Mouse (Mus musculus) bone marrow macrophage, adult 2 months (primary cell): ENCODE measurements around the gene Zc3h14. TPM values are rescaled to one million over a fixed set of nuclear protein-coding genes. Genes with fewer than 3 reads are reported as not detected.

ENCODE experiments used
- H3K27ac ChIP-seq: 2 replicates; pipeline ENCODE4 v1.5.1; 2012; ENCODE audit warnings: low read depth, low read length; ENCODE audit not compliant: insufficient read depth
- H3K4me1 ChIP-seq: 2 replicates; pipeline ENCODE4 v1.6.1; 2012; ENCODE audit warnings: low read length; ENCODE audit not compliant: control insufficient read depth, insufficient read depth
- H3K4me3 ChIP-seq: 2 replicates; pipeline ENCODE4 v1.5.1; 2012; ENCODE audit warnings: mild to moderate bottlenecking, low read length, moderate library complexity; ENCODE audit not compliant: insufficient read depth
- CTCF ChIP-seq: IDR thresholded peaks from 2 replicates; pipeline ENCODE4 v1.5.1; 2012; ENCODE audit warnings: low read depth, mild to moderate bottlenecking, low read length, moderate library complexity
- POLR2A ChIP-seq: IDR thresholded peaks from 2 replicates; pipeline ENCODE4 v1.6.1; 2012; ENCODE audit warnings: mild to moderate bottlenecking, low read depth, low read length, borderline replicate concordance
- polyA plus RNA-seq: library from polyadenylated mRNA; stranded (reverse); fragments of >200 nt; gene quantifications from 2 replicates; pipeline ENCODE4 v1.2.4, GENCODE M21; 2012; ENCODE audit not compliant: missing spikeins, insufficient read depth, insufficient read length

Zc3h14 gene
- polyA plus RNA-seq, 1 experiment = 59.5 TPM

DNA sequence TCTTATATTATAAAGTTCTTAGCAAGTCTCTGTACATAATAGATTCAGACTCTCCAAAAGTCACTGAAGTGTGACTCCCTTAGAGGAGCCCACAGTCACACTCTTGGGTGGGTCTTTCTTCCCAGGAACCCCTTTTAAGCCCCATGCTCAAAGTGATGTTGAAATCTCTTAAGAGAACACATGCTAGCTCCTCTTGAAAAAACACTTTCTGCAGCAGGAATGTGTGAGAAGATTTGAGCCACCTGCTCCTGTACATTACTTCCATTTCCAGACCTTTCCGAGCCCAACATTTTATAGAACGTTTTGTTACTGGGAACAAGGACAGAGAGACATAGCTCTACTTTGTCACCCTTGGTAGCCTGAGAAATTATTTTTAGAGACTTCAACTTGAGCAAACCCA lies 88.1 kb downstream of the Zc3h14 start:
- H3K4me1 ChIP-seq = peaks cover 28% of the 10 kb centered on the region
- no peak overlapping the region for H3K27ac ChIP-seq
- no peak overlapping the region for H3K4me3 ChIP-seq
- TF ChIP-seq POLR2A (no peak), CTCF (no peak)

GRCm38 (mm10) chr12:98835466-98835865 lies 88.7 kb downstream of the Zc3h14 start:
- Histone ChIP-seq H3K27ac (no peak overlapping the region), H3K4me3 (no peak overlapping the region), H3K4me1 (peaks cover 28% of the 10 kb centered on the region)
- no peak for TF ChIP-seq POLR2A
- TF ChIP-seq CTCF = no peak

Other genes starting within 250 kb of the Zc3h14 start
- not detected in 2 replicates for gene Kcnk10, start 168.7 kb upstream of the Zc3h14 start, polyA plus RNA-seq
- 6.2 and 7.4 TPM in 2 replicates for gene Spata7, start 118.8 kb upstream of the Zc3h14 start, polyA plus RNA-seq
- gene Ptpn21, start 9.6 kb upstream of the Zc3h14 start, polyA plus RNA-seq = 4.4 and 6.0 TPM in 2 replicates
- 2.9 and 3.4 TPM in 2 replicates for gene Eml5, start 154.5 kb downstream of the Zc3h14 start, polyA plus RNA-seq
- 8.3 and 9.6 TPM in 2 replicates for gene Ttc8, start 173.6 kb downstream of the Zc3h14 start, polyA plus RNA-seq